Mouse (Mus musculus) intestine, postnatal 0 days (tissue): ENCODE results near the gene Mfsd6. TPM values are rescaled to one million over a fixed set of nuclear protein-coding genes. Genes with fewer than 3 reads are reported as not detected.

Experiments
- ATAC-seq: fragments of 200-750 bp; cut with Nextera tagmentation; 2 replicates; pipeline ENCODE4 v1.8.0; 2017; ENCODE audit warnings: mild to moderate bottlenecking, moderate TSS enrichment, moderate library complexity
- H3K27ac ChIP-seq: fragments of 300-500 bp; sonication (generic); 2 replicates; pipeline ENCODE4 v1.5.1; 2014; ENCODE audit warnings: mild to moderate bottlenecking, low read depth, low read length, moderate library complexity
- H3K27me3 ChIP-seq: fragments of 300-500 bp; sonication (generic); replicated peaks from 2 replicates; pipeline ENCODE4 v1.6.1; 2014; ENCODE audit warnings: low read length, mixed read lengths; ENCODE audit not compliant: control insufficient read depth, insufficient read depth
- H3K36me3 ChIP-seq: fragments of 300-500 bp; sonication (generic); 2 replicates; pipeline ENCODE4 v1.6.1; 2014; ENCODE audit warnings: mild to moderate bottlenecking, moderate library complexity; ENCODE audit not compliant: control insufficient read depth, insufficient read depth
- H3K4me1 ChIP-seq: fragments of 300-500 bp; sonication (generic); replicated peaks from 2 replicates; pipeline ENCODE4 v1.6.1; 2014; ENCODE audit warnings: antibody characterized with exemption, low read length, mixed read lengths; ENCODE audit not compliant: control insufficient read depth, insufficient read depth
- H3K4me2 ChIP-seq: fragments of 300-500 bp; sonication (generic); replicated peaks from 2 replicates; pipeline ENCODE4 v1.6.1; 2014; ENCODE audit warnings: low read depth, mild to moderate bottlenecking, moderate library complexity
- H3K4me3 ChIP-seq: fragments of 300-500 bp; sonication (generic); 2 replicates; pipeline ENCODE4 v1.5.1; 2014; ENCODE audit warnings: low read depth, low read length
- H3K9ac ChIP-seq: fragments of 300-500 bp; sonication (generic); 2 replicates; pipeline ENCODE4 v1.6.1; 2014; ENCODE audit warnings: mild to moderate bottlenecking, low read depth, low read length
- H3K9me3 ChIP-seq: fragments of 300-500 bp; sonication (generic); 2 replicates; pipeline ENCODE4 v1.6.1; 2016; ENCODE audit warnings: mixed run types; ENCODE audit not compliant: control insufficient read depth
- CTCF ChIP-seq: sonication (generic); IDR thresholded peaks from 2 replicates; pipeline ENCODE4 v1.5.1; 2016; ENCODE audit warnings: low read depth, mild to moderate bottlenecking, control low read depth, antibody characterized with exemption, moderate library complexity
- WGBS: fragments of 180-500 bp; shearing (Covaris S2); extraction: QIAGEN DNeasy Blood & Tissue Kit; methylation state at CpG from one replicate; pipeline ENCODE4 v1.1.7; 2014; 5-methylcytosine and 5-hydroxymethylcytosine counted together
- polyA plus RNA-seq: library from polyadenylated mRNA; unstranded; fragments of >200 nt; fragmentation: Nextera tagmentation; extraction: Ambion mirVana; gene quantifications from 2 replicates; pipeline ENCODE4 v1.2.1, GENCODE M21; 2015

The Mfsd6 gene
- polyA plus RNA-seq, 1 experiment from 2014 or later: 9.1 TPM

- peak; percentile 82 for ATAC-seq
- WGBS: 26% methylated on average over 8 of the region's 8 CpGs
These were observed 39.6 kb downstream of the Mfsd6 start for GRCm38 (mm10) chr1:52687636-52688035.

DNA sequence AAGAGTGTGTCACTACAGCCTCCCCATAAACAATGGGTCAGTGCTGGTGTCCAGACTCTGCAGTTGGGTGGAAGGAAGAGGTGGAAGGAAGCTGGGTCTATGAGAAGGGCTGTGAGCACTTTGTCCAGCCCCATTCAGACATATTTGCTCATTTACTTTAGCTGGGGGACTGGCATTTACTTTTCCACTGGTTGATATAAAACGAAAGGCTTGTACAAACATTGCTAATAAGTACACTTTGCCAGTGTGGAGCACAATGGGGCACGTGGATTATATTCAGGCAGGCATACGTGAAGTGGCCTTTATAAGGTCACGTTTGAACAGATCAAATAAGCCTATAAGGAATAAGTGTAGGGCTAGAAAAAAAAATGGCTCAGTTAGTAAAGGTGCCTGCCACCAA lies 43.7 kb downstream of the Mfsd6 start:
- no peak for TF ChIP-seq CTCF
- 42% methylated on average over 4 of the region's 4 CpGs for WGBS
- Histone ChIP-seq H3K9ac (no peak overlapping the region), H3K4me3 (no peak overlapping the region), H3K4me1 (0 out of 2 replicates have a peak, but pooled peaks cover 3% of the 10 kb centered on the region), H3K27me3 (no peaks in the 10 kb centered on the region), H3K36me3 (no peaks in the 10 kb centered on the region), H3K9me3 (no peaks in the 10 kb centered on the region), H3K27ac (no peak overlapping the region), H3K4me2 (no peak overlapping the region)
- no peak for ATAC-seq

More at GRCm38 (mm10) chr1:52687636-52688035, 39.6 kb downstream of the Mfsd6 start:
- 0 out of 2 replicates have a peak overlapping the region, but pooled peaks have one; percentile 0 for H3K27ac ChIP-seq
- H3K4me1 ChIP-seq: 0 out of 2 replicates have a peak, but pooled peaks cover 3% of the 10 kb centered on the region
- no peak for TF ChIP-seq CTCF
- no peaks in the 10 kb centered on the region for H3K9me3 ChIP-seq
- no peaks in the 10 kb centered on the region for H3K36me3 ChIP-seq
- no peak overlapping the region for H3K4me2 ChIP-seq
- no peak overlapping the region for H3K4me3 ChIP-seq
- no peaks in the 10 kb centered on the region for H3K27me3 ChIP-seq
- H3K9ac ChIP-seq: no peak overlapping the region

DNA sequence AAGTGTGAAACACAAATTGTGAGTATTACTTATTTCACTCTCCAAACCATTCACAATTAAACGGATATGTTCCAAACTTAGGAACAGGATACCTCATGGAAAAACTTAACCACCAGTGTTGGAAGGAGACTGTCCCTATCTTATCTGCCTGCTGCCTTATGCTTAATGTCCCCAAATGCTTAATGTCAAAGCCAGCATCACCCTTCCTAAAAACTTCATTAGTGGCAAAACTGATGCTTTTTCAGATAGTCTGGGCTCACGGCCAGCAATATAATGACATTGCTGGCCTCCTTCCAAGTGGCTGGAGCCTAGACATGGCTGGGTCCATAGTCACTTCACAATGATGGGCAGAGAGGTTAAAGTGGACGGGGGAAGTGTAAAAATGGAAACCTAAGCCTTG lies 50.6 kb downstream of the Mfsd6 start:
- peaks cover 5% of the 10 kb centered on the region; the same call in 1 of the 2 replicates for H3K36me3 ChIP-seq
- TF ChIP-seq CTCF: no peak
- H3K4me1 ChIP-seq: no peaks in the 10 kb centered on the region
- no peak overlapping the region for H3K27ac ChIP-seq
- no peak for ATAC-seq
- H3K27me3 ChIP-seq: no peaks in the 10 kb centered on the region
- H3K9me3 ChIP-seq: no peaks in the 10 kb centered on the region
- H3K4me2 ChIP-seq: no peak overlapping the region
- H3K9ac ChIP-seq: no peak overlapping the region
- WGBS: 45% methylated on average over 3 of the region's 3 CpGs
- no peak overlapping the region for H3K4me3 ChIP-seq

DNA sequence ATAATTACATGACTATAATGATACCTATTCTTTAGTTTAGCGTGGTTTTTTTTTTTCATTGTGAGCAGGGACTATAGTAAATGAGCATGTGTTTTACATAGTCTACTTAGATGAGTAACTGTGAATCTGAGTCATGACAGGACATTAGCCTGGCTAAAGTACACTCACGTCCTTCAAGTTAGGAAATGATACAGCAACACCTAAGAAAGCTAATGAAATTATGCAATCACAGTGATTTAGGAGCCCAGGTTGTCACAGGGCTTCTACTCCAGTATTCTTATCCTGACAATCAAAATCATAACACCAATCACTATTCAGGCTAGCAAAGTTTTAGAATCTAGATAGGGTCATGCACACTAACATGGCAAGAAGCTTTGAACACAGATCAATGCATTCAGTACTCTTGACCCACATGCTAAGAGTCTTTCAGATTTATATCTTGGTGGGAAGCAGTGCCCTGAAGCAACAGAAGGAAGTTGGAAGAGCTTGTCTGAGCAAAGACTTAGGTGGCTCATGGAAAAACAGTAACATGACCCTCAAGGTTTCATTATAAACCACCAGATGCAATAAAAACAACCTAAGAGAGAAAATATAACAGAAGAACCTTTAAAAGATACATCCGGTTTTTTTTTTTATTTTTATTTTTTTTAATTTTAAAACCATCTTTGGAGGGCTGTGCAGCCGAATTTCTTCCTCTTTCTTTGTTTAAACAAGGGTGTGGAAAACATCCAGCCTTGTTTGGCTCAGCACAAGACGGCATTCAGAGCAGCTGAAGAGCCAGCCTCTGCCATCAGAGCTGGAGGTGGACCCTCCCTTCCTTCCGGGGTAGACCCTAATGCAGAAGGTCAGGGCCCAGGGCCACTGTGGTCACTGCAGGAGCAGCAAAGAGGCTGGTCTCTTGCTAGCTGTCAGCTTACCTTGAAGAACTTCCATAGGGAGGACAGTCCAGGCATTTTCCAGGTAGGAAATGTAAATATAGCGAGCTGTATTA lies 51.4 kb downstream of the Mfsd6 start:
- Histone ChIP-seq H3K4me3 (no peak overlapping the region), H3K9me3 (no peaks in the 10 kb centered on the region), H3K27me3 (no peaks in the 10 kb centered on the region), H3K4me1 (no peaks in the 10 kb centered on the region), H3K9ac (no peak overlapping the region), H3K4me2 (no peak overlapping the region), H3K27ac (no peak overlapping the region), H3K36me3 (peaks cover 5% of the 10 kb centered on the region; the same call in 1 of the 2 replicates)
- ATAC-seq: 0 out of 2 replicates have a peak, but pooled peaks have one; percentile 41
- 54% methylated on average over 7 of the region's 7 CpGs for WGBS
- TF ChIP-seq CTCF: no peak

DNA sequence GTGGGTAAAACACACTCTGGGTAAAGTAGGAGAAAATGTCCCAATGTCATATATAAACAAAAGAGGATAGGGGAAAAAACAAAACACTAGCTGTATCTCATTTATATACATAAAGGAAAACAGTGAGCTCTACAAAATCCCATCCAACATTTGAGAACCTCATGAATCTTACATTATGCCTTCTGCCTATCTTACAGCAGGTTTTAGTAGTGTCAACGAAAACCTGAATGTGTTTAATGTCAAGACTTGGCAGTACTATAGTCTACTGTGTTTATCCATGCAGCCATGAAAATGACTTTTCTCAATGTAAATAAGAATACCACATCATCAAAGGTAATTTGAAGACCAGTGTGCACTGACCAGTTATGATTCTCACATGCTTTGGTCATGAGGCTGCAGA lies 57.3 kb downstream of the Mfsd6 start:
- peaks cover 2% of the 10 kb centered on the region; the same call in 1 of the 2 replicates for H3K36me3 ChIP-seq
- no peak overlapping the region for H3K27ac ChIP-seq
- TF ChIP-seq CTCF: no peak
- H3K9ac ChIP-seq: no peak overlapping the region
- WGBS: 88% methylated on average over 1 of the region's 1 CpGs
- no peaks in the 10 kb centered on the region for H3K4me1 ChIP-seq
- no peak for ATAC-seq
- H3K4me3 ChIP-seq: no peak overlapping the region
- H3K4me2 ChIP-seq: no peak overlapping the region
- H3K9me3 ChIP-seq: no peaks in the 10 kb centered on the region
- H3K27me3 ChIP-seq: no peaks in the 10 kb centered on the region

GRCm38 (mm10) chr1:52668743-52669323 lies 58.4 kb downstream of the Mfsd6 start:
- no peaks in the 10 kb centered on the region; the same call in 1 of the 2 replicates for H3K36me3 ChIP-seq
- no peak overlapping the region for H3K4me3 ChIP-seq
- no peaks in the 10 kb centered on the region for H3K27me3 ChIP-seq
- 68% methylated on average over 7 of the region's 7 CpGs for WGBS
- no peak for ATAC-seq
- H3K4me1 ChIP-seq: no peaks in the 10 kb centered on the region
- TF ChIP-seq CTCF: no peak
- no peak overlapping the region for H3K27ac ChIP-seq
- H3K9me3 ChIP-seq: no peaks in the 10 kb centered on the region
- H3K9ac ChIP-seq: no peak overlapping the region
- no peak overlapping the region for H3K4me2 ChIP-seq
